Mouse (Mus musculus): ENCODE measurements at regions not wholly inside any gene's neighbourhood (a gene's known extent, or its start where the extent isn't known, plus 50 kb on each side); places are given as distances from the start of the nearest gene placed in this dataset.
"Not testable (repeated sequence)": the region's sequence is repeated elsewhere in the genome, so short reads cannot be mapped to it uniquely, and the experiment has no call there.

DNA sequence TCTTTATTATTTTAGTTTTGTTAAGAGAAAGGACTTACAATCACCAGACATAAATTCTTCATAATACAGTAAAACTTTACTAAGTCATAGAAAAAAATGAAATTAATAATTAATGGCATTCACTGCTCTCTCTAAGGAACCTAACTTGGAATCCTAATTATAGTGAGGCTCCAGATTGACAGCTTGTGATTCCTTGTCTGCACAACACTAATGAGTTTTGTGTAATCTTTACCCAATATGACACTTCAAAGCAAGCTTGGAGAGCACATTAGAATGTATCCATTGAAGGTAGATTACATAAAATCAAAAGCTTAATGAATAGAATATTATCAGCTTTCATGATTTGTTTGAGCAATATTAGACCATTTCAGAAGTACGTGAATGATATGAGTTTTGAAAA is 1914.7 kb downstream of the Efna5 start:
- H3K27ac ChIP-seq = no peak overlapping the region
- DNase-seq (ENCODE audit: low spot score in 2 of 2) = no peak
- no peak overlapping the region for H3K4me3 ChIP-seq
- no peak for TF ChIP-seq CTCF (conservative IDR thresholded peaks at IDR 0.05)

DNA sequence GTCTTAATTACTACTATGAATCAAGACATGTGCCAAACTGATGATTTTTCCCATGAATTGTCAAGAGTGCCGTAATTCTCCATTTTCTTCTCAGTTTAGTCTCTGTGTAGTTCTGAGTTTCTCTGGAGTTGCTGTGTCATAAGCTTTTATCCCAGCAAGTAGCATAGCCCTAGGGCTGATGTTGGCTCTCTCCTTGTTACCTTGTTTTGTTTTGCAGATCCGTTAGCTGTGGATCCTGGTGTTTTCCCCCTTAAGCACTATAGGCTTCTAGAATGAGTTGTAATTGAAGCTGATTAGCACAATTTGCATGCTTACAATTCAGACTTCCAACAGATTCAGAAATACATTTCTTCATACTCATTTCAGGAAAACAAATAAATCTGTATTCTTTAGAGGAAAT is 1915.5 kb downstream of the Efna5 start:
- no peak for TF ChIP-seq CTCF (conservative IDR thresholded peaks at IDR 0.05)
- no peak for DNase-seq (ENCODE audit: low spot score in 2 of 2)
- H3K4me3 ChIP-seq = no peak overlapping the region
- H3K27ac ChIP-seq = no peak overlapping the region

DNA sequence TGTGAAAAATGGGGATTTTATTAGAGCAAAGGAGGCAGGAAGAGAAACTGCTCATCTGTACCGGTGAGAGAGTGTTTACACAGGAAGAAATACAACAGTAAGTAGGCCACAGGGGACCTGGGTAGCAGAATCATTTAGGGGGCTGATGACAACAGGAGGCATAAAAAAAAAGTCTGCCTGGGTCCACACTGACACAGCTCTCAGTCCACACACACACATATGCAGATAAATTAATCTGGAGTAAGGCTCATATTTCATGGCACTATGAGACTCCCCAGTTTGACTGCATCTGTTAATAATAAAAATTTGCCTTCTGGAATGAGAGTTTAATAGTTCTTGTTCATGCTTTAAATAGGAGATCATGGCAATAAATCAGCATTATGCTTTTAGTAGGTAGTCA is 1929.7 kb downstream of the Efna5 start:
- DNase-seq (ENCODE audit: low spot score in 2 of 2) = no peak
- TF ChIP-seq CTCF (conservative IDR thresholded peaks at IDR 0.05) = no peak
- H3K27ac ChIP-seq = no peak overlapping the region
- no peak overlapping the region for H3K4me3 ChIP-seq

DNA sequence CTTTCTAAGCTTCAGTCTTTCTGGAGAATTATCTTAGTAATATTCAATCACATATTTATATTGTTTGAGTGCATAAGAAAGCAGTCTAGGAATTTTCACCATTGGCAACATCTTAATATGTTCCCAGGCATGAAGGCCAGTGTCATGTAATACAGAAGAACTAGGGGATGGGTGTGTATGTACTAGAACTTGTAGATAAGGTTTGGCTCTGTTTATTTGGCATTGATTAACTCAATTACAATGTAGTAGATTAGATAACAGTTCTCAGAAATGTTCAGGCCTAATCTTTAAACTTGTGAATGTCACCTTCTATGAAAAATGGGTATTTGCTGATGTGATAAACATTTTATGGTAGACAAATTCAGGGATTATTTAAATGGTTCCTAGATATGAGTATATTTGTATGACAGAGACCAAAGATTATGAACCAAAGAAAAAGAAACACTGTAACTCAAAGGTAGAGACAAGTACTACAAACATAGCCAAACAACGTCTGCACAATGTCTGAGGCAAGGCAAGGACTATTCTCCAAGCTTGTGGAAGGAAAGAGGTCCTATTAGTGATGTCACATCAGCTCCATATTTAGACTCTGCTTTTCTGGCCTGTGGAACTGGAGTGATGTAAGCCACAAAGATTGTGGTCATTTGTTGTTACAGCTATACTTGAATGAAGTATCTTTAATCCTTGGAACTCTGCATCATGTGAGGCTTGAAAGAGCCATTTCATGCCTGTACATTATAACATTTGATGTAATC is 1924.8 kb upstream of the Nudt12 start:
- Histone ChIP-seq H3K4me3 (no peak overlapping the region), H3K27ac (no peak overlapping the region)
- no peak for TF ChIP-seq CTCF (conservative IDR thresholded peaks at IDR 0.05)
- DNase-seq (ENCODE audit: low spot score in 2 of 2) = no peak

DNA sequence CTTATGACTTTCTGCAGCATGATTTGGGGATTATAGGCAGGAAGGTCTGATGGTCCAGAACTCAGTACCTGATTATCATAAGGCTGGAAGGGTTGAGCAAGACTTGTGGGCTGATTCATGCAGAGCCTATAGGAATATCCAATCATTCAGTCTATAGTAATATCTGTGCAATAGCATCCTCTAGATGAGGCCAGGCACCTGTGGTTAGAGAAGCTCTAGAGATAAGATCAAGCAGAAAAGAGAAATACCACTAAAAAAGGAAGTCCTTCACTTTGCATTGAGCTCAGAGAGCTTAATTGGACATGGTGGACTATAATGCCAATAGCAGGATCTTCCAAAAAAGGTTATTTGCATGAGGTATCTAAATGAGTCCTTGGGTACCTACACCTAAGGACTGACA is 1921.1 kb upstream of the Nudt12 start:
- H3K27ac ChIP-seq = no peak overlapping the region
- TF ChIP-seq CTCF (conservative IDR thresholded peaks at IDR 0.05) = no peak

DNA sequence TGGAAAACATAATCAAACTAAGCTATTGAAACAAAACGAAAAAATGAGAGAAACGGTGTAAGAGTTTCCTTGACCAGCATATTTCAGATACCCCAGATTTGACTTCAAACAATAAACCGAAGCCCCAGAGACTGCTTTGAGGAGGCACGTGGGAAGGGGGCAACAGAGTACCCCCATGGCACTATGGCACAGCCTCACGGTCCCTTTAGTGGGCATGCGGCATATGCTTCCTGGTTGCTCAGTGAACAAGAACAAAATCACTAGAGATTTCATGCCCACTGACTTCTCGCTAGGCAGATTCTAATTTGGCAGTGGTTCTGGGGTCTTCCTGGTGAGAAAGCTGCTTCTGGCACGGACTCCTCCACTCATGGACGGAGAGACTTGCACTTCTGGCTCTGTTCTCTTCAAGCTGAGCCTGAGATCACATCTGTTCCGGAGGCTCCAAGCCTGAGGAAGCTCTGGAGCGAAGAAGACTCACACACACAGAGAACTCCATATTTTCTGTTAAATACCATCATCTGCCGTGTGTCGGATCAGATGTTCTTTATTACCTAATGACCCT is 1912.7 kb upstream of the Nudt12 start:
- DNase-seq (ENCODE audit: low spot score in 2 of 2) = peak; percentile 8
- H3K27ac ChIP-seq = no peak overlapping the region
- no peak overlapping the region for H3K4me3 ChIP-seq
- no peak for TF ChIP-seq CTCF (conservative IDR thresholded peaks at IDR 0.05)

More for the DNA sequence above, 1921.1 kb upstream of the Nudt12 start:
- no peak overlapping the region for H3K4me3 ChIP-seq
- DNase-seq (ENCODE audit: low spot score in 2 of 2) = no peak

DNA sequence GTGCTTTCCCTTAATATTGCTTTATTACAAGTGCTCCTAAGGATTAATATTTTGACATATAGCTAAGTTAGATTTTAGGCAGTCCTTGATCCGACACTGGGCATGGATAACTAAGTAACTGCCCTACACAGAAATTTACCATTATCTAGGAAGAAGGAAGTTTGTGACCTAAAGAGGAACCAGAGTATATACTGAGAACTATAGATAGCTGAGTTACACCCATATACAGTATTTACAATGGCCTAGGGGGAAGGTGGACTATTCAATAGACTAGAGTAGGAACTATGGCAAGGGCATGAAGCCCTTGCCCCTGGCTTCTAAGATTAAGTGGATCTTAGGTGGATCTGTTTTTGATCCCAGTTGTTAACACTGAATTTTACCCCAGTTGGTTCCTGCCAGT is 1869.5 kb upstream of the Nudt12 start:
- not testable (repeated sequence) for H3K27ac ChIP-seq; DNase-seq (ENCODE audit: low spot score in 2 of 2); H3K4me3 ChIP-seq

DNA sequence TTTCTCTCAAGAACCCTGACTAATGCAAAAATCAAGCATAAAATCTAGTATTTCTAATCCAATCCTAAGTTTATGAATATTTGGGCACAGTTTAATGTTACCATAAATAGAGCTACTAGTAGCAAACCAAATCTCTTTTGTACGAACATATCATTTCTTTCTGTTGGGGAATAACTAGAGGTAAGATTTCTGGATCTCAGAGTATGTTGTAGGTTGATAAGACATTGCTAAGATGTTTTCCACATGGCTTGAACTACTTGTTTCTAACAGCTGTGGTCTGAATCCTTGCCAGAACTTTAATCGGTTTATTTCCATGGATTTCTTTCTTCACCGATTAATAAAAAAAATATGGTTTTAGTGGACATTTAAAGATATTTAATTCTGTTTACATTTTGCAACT is 1844.3 kb upstream of the Nudt12 start:
- H3K4me3 ChIP-seq = no peak overlapping the region
- no peak overlapping the region for H3K27ac ChIP-seq
- no peak for DNase-seq (ENCODE audit: low spot score in 2 of 2)
- no peak for TF ChIP-seq CTCF (conservative IDR thresholded peaks at IDR 0.05)

DNA sequence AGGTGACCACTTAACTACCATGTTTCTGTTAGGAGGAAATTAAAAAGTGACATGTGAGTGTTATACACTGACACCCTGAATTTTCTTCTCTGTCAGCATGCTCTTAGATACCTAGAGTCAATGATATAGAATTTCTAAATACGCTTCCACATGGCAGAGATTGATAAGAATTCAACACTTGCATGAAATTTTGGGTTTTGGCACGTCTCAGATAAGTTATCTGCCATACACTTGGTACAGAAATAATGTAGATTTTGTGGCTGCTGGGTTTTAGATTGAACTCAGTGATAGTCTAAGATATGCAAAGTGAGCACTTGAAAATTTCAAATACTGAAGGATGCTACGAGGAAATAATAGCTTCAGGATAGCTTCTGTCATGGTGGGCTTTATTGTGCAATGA is 1841.5 kb upstream of the Nudt12 start:
- no peak for DNase-seq (ENCODE audit: low spot score in 2 of 2)
- no peak overlapping the region for H3K27ac ChIP-seq
- no peak overlapping the region for H3K4me3 ChIP-seq
- TF ChIP-seq CTCF (conservative IDR thresholded peaks at IDR 0.05) = no peak

DNA sequence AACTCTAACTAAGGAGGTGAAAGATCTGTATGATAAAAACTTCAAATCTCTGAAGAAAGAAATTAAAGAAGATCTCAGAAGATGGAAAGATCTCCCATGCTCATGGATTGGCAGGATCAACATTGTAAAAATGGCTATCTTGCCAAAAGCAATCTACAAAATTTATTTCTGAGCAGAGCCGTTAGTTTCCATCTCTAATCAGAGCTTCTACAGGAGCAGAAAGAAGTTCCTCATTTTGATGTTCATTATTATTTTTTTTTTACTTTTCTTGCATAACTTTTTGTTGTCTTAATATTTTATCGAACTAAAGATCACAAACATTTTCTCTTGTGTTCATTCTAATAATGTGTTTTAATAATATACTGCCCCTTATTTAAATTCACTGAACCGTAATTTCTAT is 1825.6 kb upstream of the Nudt12 start:
- not testable (repeated sequence) for H3K27ac ChIP-seq; H3K4me3 ChIP-seq; DNase-seq (ENCODE audit: low spot score in 2 of 2)

DNA sequence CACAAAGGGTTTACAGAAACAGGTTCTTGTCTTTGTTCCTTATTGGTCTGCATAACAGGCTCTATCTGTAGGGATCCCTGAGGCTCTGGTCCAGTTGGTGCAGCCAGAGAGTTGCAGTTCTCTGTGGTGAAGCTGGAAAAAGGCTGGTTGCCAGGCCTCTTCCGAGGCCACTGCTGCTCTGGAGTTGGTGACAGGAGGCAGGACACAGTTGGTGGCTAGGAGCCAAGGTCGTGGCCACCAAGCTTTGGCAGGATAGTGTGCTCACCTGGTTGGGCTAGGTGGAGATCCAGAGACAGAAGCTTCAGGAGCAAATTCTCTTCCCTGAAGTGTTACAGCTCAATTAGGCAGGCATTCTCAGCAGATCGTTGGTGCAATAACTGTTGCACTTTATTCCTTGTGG is 1819.4 kb upstream of the Nudt12 start:
- Histone ChIP-seq H3K27ac (no peak overlapping the region), H3K4me3 (no peak overlapping the region)
- TF ChIP-seq CTCF (conservative IDR thresholded peaks at IDR 0.05) = no peak
- no peak for DNase-seq (ENCODE audit: low spot score in 2 of 2)

DNA sequence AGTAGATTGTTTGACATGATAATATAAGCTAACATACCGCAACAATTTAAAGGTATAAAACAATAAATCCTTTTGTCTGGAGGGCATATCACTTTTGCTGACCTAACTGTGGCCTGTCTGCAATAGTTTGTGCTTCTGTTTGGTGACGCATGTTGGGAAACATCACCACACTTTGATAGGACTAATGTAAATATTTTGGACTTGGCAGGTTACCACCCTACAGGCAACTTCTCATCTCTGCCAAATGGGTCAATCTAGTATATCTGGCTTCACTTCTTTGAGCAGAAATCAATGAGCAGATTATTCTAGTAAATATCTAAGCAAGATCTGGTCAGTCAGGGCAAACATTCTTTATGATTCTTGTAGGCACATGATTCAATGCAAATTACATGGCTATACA is 1817.3 kb upstream of the Nudt12 start:
- no peak for DNase-seq (ENCODE audit: low spot score in 2 of 2)
- Histone ChIP-seq H3K27ac (no peak overlapping the region), H3K4me3 (no peak overlapping the region)
- no peak for TF ChIP-seq CTCF (conservative IDR thresholded peaks at IDR 0.05)

DNA sequence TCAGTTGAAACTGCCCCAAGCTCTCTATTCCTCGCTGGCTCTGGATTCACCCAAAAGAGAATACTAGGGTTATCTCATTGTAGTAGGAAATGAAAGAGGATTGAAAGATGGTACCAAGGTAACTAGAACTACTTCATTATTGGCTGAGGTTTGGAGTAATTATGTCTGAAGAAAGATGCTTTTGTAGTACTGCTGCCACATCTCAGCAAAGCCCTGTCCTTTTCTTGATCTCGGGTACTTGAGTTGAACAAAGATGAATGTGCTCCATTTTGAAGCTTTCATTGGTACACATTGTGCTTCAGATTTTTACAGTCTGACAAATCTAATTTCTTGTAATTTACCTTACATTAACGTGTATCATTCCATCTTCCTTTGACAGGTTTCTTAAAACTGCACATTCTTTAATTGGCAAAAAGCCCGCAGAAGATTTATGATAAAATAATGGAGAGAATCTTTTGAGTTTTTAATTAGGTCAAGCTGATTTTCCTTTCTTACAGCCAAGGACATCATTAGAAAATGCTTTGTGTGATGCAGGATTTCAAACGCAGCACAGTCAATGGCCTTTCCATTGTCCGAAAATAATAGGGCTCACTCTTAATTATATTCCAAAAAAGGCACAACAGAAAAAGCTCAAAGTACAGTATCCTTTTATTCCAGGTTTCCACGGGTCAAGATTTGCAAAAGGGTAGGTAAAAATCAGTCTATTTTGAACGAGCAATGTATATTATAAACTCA is 1791.7 kb upstream of the Nudt12 start:
- no peak for TF ChIP-seq CTCF (conservative IDR thresholded peaks at IDR 0.05)
- no peak for DNase-seq (ENCODE audit: low spot score in 2 of 2)
- Histone ChIP-seq H3K4me3 (no peak overlapping the region), H3K27ac (no peak overlapping the region)

DNA sequence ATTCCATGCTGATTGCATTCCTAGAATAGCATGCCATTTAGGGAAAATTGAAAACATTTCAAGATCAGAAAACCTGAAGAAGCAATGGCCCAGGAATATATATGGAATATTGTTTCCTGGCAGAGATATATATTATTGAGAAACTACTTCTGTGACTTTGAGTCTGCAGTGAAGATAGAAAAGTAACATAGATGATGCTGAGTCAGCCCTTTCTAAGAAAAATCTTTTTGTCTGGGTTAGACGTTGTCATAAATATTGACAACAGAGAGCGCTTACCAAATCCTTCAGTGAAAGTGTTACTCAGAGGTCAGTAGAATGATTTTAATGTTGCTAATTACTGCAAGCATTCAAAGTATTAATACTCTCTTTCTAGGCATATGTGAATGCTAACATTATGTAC is 1749.1 kb upstream of the Nudt12 start:
- DNase-seq (ENCODE audit: low spot score in 2 of 2) = no peak
- Histone ChIP-seq H3K4me3 (no peak overlapping the region), H3K27ac (no peak overlapping the region)
- TF ChIP-seq CTCF (conservative IDR thresholded peaks at IDR 0.05) = no peak
